Mouse (Mus musculus): ENCODE data around the gene Tmem233. TPM values are rescaled to one million over a fixed set of nuclear protein-coding genes. Genes with fewer than 3 reads are reported as not detected.

Gene Tmem233
- polyA plus RNA-seq, 1 experiment from 2014 or later: not detected

DNA sequence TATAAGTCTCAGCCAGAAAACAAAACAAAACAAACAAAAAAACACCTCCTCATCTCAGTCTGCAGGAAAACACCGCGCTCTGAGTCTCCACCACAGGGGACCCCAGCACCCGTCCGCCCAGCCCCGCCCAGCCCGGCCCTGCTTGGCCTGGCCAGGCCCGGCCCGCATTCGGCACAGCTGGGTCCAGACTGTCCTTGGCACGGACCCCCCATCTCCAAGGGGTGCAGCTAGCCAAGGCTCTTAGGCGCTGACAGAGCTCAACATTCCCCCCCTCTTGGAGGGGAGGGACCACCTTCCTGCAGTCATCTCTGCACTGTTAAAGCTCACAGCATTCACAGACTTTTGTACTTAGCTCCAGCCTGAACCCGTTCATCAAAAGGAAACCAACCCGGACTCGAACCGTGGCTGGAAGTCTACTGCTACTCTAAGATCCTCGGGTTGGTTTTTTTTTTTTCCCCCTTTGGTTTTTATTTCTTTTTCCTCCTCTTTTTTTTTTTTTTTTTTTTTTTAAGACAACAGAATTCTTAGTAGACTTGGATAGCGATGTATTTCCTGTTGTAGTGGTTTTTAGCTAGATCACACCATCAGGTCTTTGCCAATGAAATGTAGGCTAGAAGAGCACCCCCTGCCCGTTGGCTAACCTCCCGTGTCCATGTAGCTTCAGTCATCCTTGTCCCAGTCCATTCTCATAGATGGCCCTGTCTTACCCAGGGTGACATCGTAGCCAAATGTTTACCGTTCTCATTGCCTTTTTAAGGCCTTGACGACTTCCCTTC, 76.5 kb downstream of the Tmem233 start:
- Histone ChIP-seq H3K27ac (ENCODE audit: low read depth, low read length) (no peak overlapping the region), H3K4me3 (ENCODE audit: low read depth, low read length) (no peak overlapping the region), H3K9ac (ENCODE audit: low read length) (no peak overlapping the region), H3K4me1 (ENCODE audit: control insufficient read depth, insufficient read depth, low read length) (no peaks in the 10 kb centered on the region), H3K36me3 (ENCODE audit: control insufficient read depth, insufficient read depth, low read length) (0 out of 2 replicates have a peak, but pooled peaks cover 3% of the 10 kb centered on the region), H3K4me2 (ENCODE audit: low read length) (no peak overlapping the region), H3K9me3 (replicated peaks; ENCODE audit: control insufficient read depth, low read length) (no peaks in the 10 kb centered on the region), H3K27me3 (replicated peaks; ENCODE audit: control insufficient read depth, insufficient read depth, low read length) (no peaks in the 10 kb centered on the region)
- DNase-seq (ENCODE audit: low spot score): no peak
- no peak for ATAC-seq
- WGBS: 66% methylated on average over 22 of the region's 22 CpGs

DNA sequence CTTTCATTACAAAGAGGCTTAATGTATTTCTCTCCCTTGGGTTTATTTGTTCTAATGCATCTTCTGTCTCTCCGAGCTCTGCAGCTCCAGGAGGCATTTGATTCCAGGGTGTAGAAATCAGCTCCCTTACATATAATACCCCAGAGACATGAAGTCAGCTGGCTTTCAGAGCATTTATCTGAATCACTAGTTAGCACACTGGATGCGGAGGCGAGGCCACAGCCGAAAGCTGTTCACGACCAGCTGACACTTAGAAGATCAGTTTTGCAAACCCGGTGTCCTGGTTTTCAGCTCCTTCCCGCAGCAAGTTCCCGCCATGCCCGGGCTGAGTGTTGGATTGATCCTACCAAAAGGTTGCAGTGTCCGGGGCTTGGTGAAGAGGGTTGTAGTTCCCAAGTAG, 78.8 kb downstream of the Tmem233 start:
- Histone ChIP-seq H3K9ac (ENCODE audit: low read length) (no peak overlapping the region), H3K9me3 (replicated peaks; ENCODE audit: control insufficient read depth, low read length) (no peaks in the 10 kb centered on the region)

GRCm38 (mm10) chr5:116003825-116004224, 79.2 kb downstream of the Tmem233 start:
- ATAC-seq (no peak), DNase-seq (ENCODE audit: low spot score) (no peak)
- 0 out of 2 replicates have a peak, but pooled peaks cover 7% of the 10 kb centered on the region for H3K36me3 ChIP-seq (ENCODE audit: control insufficient read depth, insufficient read depth, low read length)
- no peak overlapping the region for H3K9ac ChIP-seq (ENCODE audit: low read length)
- no peaks in the 10 kb centered on the region for H3K9me3 ChIP-seq (replicated peaks; ENCODE audit: control insufficient read depth, low read length)
- no peak overlapping the region for H3K4me2 ChIP-seq (ENCODE audit: low read length)
- WGBS: 43% methylated on average over 13 of the region's 13 CpGs
- no peak overlapping the region for H3K27ac ChIP-seq (ENCODE audit: low read depth, low read length)
- no peaks in the 10 kb centered on the region for H3K4me1 ChIP-seq (ENCODE audit: control insufficient read depth, insufficient read depth, low read length)
- H3K27me3 ChIP-seq (replicated peaks; ENCODE audit: control insufficient read depth, insufficient read depth, low read length): no peaks in the 10 kb centered on the region
- H3K4me3 ChIP-seq (ENCODE audit: low read depth, low read length): no peak overlapping the region

More for the DNA sequence above, 78.8 kb downstream of the Tmem233 start:
- Histone ChIP-seq H3K4me1 (ENCODE audit: control insufficient read depth, insufficient read depth, low read length) (no peaks in the 10 kb centered on the region), H3K27ac (ENCODE audit: low read depth, low read length) (no peak overlapping the region), H3K36me3 (ENCODE audit: control insufficient read depth, insufficient read depth, low read length) (0 out of 2 replicates have a peak, but pooled peaks cover 7% of the 10 kb centered on the region), H3K4me3 (ENCODE audit: low read depth, low read length) (no peak overlapping the region), H3K27me3 (replicated peaks; ENCODE audit: control insufficient read depth, insufficient read depth, low read length) (no peaks in the 10 kb centered on the region), H3K4me2 (ENCODE audit: low read length) (no peak overlapping the region)
- 88% methylated on average over 10 of the region's 10 CpGs for WGBS
- ATAC-seq (no peak), DNase-seq (ENCODE audit: low spot score) (no peak)

GRCm38 (mm10) chr5:116003154-116003553, 79.9 kb downstream of the Tmem233 start:
- Histone ChIP-seq H3K27ac (ENCODE audit: low read depth, low read length) (no peak overlapping the region), H3K4me3 (ENCODE audit: low read depth, low read length) (no peak overlapping the region)
- no peak for ATAC-seq

DNA sequence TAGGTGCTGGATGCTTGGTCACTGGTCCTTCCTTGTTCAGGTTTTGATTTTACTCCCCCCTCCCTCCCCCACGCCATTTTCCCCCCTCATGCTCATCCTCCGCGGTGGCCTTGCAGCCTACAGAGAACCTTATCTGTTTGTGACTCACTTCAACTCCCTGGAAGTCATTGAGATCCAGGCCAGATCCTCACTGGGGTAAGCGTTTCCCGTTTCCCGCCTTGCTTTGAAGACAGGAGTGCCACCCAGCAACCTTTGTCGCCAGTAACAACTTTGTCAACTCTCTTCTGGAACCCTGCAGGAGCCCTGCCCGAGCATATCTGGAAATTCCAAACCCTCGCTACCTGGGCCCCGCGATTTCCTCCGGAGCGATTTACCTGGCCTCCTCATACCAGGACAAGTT, 85.7 kb downstream of the Tmem233 start:
- Histone ChIP-seq H3K27ac (ENCODE audit: low read depth, low read length) (no peak overlapping the region), H3K27me3 (replicated peaks; ENCODE audit: control insufficient read depth, insufficient read depth, low read length) (no peaks in the 10 kb centered on the region), H3K4me2 (ENCODE audit: low read length) (no peak overlapping the region), H3K9ac (ENCODE audit: low read length) (no peak overlapping the region), H3K36me3 (ENCODE audit: control insufficient read depth, insufficient read depth, low read length) (peaks cover 16% of the 10 kb centered on the region; the same call in 1 of the 2 replicates), H3K4me3 (ENCODE audit: low read depth, low read length) (no peak overlapping the region), H3K4me1 (ENCODE audit: control insufficient read depth, insufficient read depth, low read length) (no peaks in the 10 kb centered on the region), H3K9me3 (replicated peaks; ENCODE audit: control insufficient read depth, low read length) (no peaks in the 10 kb centered on the region)
- ATAC-seq: no peak
- DNase-seq (ENCODE audit: low spot score): no peak
- WGBS: 79% methylated on average over 13 of the region's 13 CpGs

More at GRCm38 (mm10) chr5:116003154-116003553, 79.9 kb downstream of the Tmem233 start:
- 0 out of 2 replicates have a peak, but pooled peaks cover 7% of the 10 kb centered on the region for H3K36me3 ChIP-seq (ENCODE audit: control insufficient read depth, insufficient read depth, low read length)
- WGBS: 87% methylated on average over 8 of the region's 8 CpGs
- H3K4me1 ChIP-seq (ENCODE audit: control insufficient read depth, insufficient read depth, low read length): no peaks in the 10 kb centered on the region
- H3K9ac ChIP-seq (ENCODE audit: low read length): no peak overlapping the region
- no peak for DNase-seq (ENCODE audit: low spot score)
- H3K4me2 ChIP-seq (ENCODE audit: low read length): no peak overlapping the region
- no peaks in the 10 kb centered on the region for H3K9me3 ChIP-seq (replicated peaks; ENCODE audit: control insufficient read depth, low read length)
- H3K27me3 ChIP-seq (replicated peaks; ENCODE audit: control insufficient read depth, insufficient read depth, low read length): no peaks in the 10 kb centered on the region

DNA sequence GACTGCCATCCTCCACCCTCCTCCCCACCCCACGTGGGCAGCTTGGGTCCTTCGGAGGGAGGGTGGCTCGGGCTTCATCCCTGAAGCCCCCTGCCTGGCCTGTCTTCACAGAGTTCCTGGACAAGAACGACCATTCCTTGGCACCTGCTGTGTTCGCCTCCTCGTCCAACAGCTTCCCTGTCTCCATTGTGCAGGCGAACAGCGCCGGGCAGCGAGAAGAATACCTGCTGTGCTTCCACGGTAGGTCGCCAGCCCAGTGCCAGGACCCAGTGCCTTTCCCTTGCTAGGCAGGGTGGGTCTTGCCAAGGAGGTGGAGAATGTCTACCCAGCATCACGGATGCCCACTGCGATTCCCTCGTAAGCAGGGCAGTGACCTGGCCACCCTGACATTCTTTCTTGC, 88.9 kb downstream of the Tmem233 start:
- H3K9me3 ChIP-seq (replicated peaks; ENCODE audit: control insufficient read depth, low read length): peaks cover 8% of the 10 kb centered on the region; the same call in 1 of the 2 replicates
- no peaks in the 10 kb centered on the region for H3K4me1 ChIP-seq (ENCODE audit: control insufficient read depth, insufficient read depth, low read length)
- no peak overlapping the region for H3K4me2 ChIP-seq (ENCODE audit: low read length)
- no peak overlapping the region for H3K9ac ChIP-seq (ENCODE audit: low read length)
- WGBS: 79% methylated on average over 15 of the region's 15 CpGs
- no peak overlapping the region for H3K4me3 ChIP-seq (ENCODE audit: low read depth, low read length)
- H3K27me3 ChIP-seq (replicated peaks; ENCODE audit: control insufficient read depth, insufficient read depth, low read length): no peaks in the 10 kb centered on the region
- no peak overlapping the region for H3K27ac ChIP-seq (ENCODE audit: low read depth, low read length)
- H3K36me3 ChIP-seq (ENCODE audit: control insufficient read depth, insufficient read depth, low read length): peaks cover 43% of the 10 kb centered on the region
- DNase-seq (ENCODE audit: low spot score): no peak
- ATAC-seq: no peak

DNA sequence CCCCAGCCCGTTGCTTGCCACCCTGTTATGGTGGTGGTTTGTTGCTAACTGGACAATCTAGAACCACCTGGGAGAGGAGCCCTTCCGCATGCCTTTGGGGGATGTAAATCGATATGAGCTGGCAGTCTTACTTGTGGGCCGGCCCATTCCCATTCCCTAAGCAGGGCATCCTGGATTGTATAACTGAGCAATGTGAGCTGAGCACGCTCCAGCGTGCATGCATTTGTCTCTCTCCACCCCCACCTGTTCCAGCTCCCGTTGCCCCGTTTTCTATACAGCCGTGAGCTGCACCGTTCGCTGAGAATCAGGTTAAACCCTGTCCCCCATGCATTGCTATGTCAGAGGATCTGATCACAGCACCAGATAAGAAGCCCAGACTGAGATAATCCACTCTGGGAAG, 91.3 kb downstream of the Tmem233 start:
- peaks cover 8% of the 10 kb centered on the region; the same call in 1 of the 2 replicates for H3K9me3 ChIP-seq (replicated peaks; ENCODE audit: control insufficient read depth, low read length)
- H3K36me3 ChIP-seq (ENCODE audit: control insufficient read depth, insufficient read depth, low read length): peaks cover 56% of the 10 kb centered on the region
- 97% methylated on average over 11 of the region's 11 CpGs for WGBS

More for the DNA sequence above, 91.3 kb downstream of the Tmem233 start:
- H3K4me3 ChIP-seq (ENCODE audit: low read depth, low read length): no peak overlapping the region
- H3K4me2 ChIP-seq (ENCODE audit: low read length): no peak overlapping the region
- ATAC-seq (no peak), DNase-seq (ENCODE audit: low spot score) (no peak)
- no peak overlapping the region for H3K9ac ChIP-seq (ENCODE audit: low read length)
- H3K4me1 ChIP-seq (ENCODE audit: control insufficient read depth, insufficient read depth, low read length): no peaks in the 10 kb centered on the region
- no peaks in the 10 kb centered on the region for H3K27me3 ChIP-seq (replicated peaks; ENCODE audit: control insufficient read depth, insufficient read depth, low read length)
- no peak overlapping the region for H3K27ac ChIP-seq (ENCODE audit: low read depth, low read length)
